Mouse (Mus musculus) kidney, adult 11 months (tissue): ENCODE measurements around the gene Hcn1.

Experiments
- DNase-seq: peaks from one replicate; pipeline ENCODE4 v3.0.0; 2022

Gene Hcn1

GRCm38 (mm10) chr13:117602181-117602580, at the start of gene Hcn1:
TSS of gene Hcn1 (plus strand) at chr13:117602320.
- DNase-seq, result peak; percentile 19

- DNase-seq, result no peak
Measured at GRCm38 (mm10) chr13:117567251-117567650, 34.9 kb upstream of the Hcn1 start.

GRCm38 (mm10) chr13:117571747-117572146, 30.4 kb upstream of the Hcn1 start:
- no peak for DNase-seq

GRCm38 (mm10) chr13:117594494-117595182, 7.5 kb upstream of the Hcn1 start:
- DNase-seq, result no peak

- no peak for DNase-seq
Measured at GRCm38 (mm10) chr13:117595183-117595532, 7.0 kb upstream of the Hcn1 start.

- DNase-seq, result no peak
Measured at GRCm38 (mm10) chr13:117601331-117601965, 672 bp upstream of the Hcn1 start.

- no peak for DNase-seq
Measured at GRCm38 (mm10) chr13:117602617-117603358, 668 bp downstream of the Hcn1 start.

- DNase-seq, result no peak
Measured at GRCm38 (mm10) chr13:117603421-117603820, 1.3 kb downstream of the Hcn1 start.

- no peak for DNase-seq
Measured at GRCm38 (mm10) chr13:117604073-117604472, 2.0 kb downstream of the Hcn1 start.

- DNase-seq, result no peak
Measured at GRCm38 (mm10) chr13:117604971-117605750, 3.0 kb downstream of the Hcn1 start.

- no peak for DNase-seq
Measured at GRCm38 (mm10) chr13:117611881-117612280, 9.8 kb downstream of the Hcn1 start.

- no peak for DNase-seq
Measured at GRCm38 (mm10) chr13:117619544-117619943, 17.4 kb downstream of the Hcn1 start.

- no peak for DNase-seq
Measured at GRCm38 (mm10) chr13:117657501-117657900, 55.4 kb downstream of the Hcn1 start.

- DNase-seq, result no peak
Measured at GRCm38 (mm10) chr13:117658414-117659175, 56.5 kb downstream of the Hcn1 start.

- DNase-seq, result no peak
Measured at GRCm38 (mm10) chr13:117659511-117659910, 57.4 kb downstream of the Hcn1 start.

GRCm38 (mm10) chr13:117662661-117663060, 60.5 kb downstream of the Hcn1 start:
- no peak for DNase-seq

GRCm38 (mm10) chr13:117669303-117669702, 67.2 kb downstream of the Hcn1 start:
- no peak for DNase-seq

GRCm38 (mm10) chr13:117671851-117672250, 69.7 kb downstream of the Hcn1 start:
- DNase-seq, result no peak

- no peak for DNase-seq
Measured at GRCm38 (mm10) chr13:117676418-117676817, 74.3 kb downstream of the Hcn1 start.

GRCm38 (mm10) chr13:117687670-117688069, 85.5 kb downstream of the Hcn1 start:
- DNase-seq, result no peak

GRCm38 (mm10) chr13:117694729-117695332, 92.7 kb downstream of the Hcn1 start:
- no peak for DNase-seq

GRCm38 (mm10) chr13:117705573-117705972, 103.5 kb downstream of the Hcn1 start:
- no peak for DNase-seq
